18 mouse cellular contexts compared by ENCODE assay signal in genomic region chr17:7918355-7918754, GRCm38 (mm10).
"Had no signal": no experiment of that assay in that cellular context is flagged by ENCODE, and none has a peak within 500 bp of the region (broad histone marks: within the 10 kb centered on the region; RNA-seq: fewer than 3 reads in every experiment).

No protein-coding gene starts in this region.

- H3K9me3 ChIP-seq: midbrain, embryonic 10.5 days; midbrain, embryonic 12.5 days; neural tube, embryonic 13.5 days; neural tube, embryonic 15.5 days had no signal

- H3K4me3 ChIP-seq: midbrain, embryonic 10.5 days; midbrain, embryonic 12.5 days; myocyte; neural tube, embryonic 13.5 days; neural tube, embryonic 15.5 days had no signal

- ATAC-seq: midbrain, embryonic 16.5 days had no signal

- H3K27me3 ChIP-seq: midbrain, embryonic 12.5 days; neural tube, embryonic 13.5 days; neural tube, embryonic 15.5 days had no signal

- H3K4me1 ChIP-seq: midbrain, embryonic 10.5 days; midbrain, embryonic 12.5 days; neural tube, embryonic 13.5 days; neural tube, embryonic 15.5 days had no signal

- DNase-seq: lung, adult 18-20 months; lung, postnatal 10 days; midbrain, embryonic 14.5 days; retina, postnatal 1 day; right cerebral cortex, adult 18-20 months; right cerebral cortex, postnatal 25 days; right cerebral cortex, postnatal 4 days; spleen, adult 18-20 months; thymus, adult 18-20 months; thymus, postnatal 14 days; thymus, postnatal 36 days had no signal

- H3K27ac ChIP-seq: midbrain, embryonic 10.5 days; midbrain, embryonic 12.5 days; neural tube, embryonic 13.5 days; neural tube, embryonic 15.5 days had no signal

- H3K9ac ChIP-seq: lung, embryonic 14.5 days; midbrain, embryonic 12.5 days; neural tube, embryonic 13.5 days; neural tube, embryonic 15.5 days had no signal

- H3K36me3 ChIP-seq: midbrain, embryonic 10.5 days; midbrain, embryonic 12.5 days; neural tube, embryonic 13.5 days; neural tube, embryonic 15.5 days had no signal

- H3K4me2 ChIP-seq: lung, embryonic 14.5 days; midbrain, embryonic 12.5 days; neural tube, embryonic 13.5 days; neural tube, embryonic 15.5 days had no signal
